10 mouse cellular contexts compared by ENCODE assay signal in the genomic region with DNA sequence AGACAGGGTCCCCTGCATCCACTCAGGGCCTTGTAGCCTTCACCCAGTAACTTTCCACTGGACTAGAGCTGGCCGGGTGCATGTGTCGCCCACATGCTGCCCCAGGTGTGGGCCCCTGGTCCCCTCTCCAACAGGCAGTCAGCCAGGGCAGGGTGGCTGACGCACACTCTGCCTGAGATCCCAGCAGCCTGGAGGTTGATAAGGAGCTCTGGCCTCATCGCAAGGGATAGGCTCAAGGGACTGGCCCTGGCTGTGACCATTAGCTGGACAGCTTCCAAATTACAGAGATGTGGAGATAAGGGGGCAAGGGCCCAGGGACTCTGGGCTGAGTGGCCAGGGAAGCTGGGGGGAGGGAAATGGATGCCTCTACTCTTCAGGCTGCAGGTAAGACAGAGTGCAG. TPM values are rescaled to one million over a fixed set of nuclear protein-coding genes. Genes with fewer than 3 reads are reported as not detected.
DNase-seq lines count a peak whose midpoint lies in the region; ATAC-seq lines count a peak whose summit lies in the region.
"Had no signal": no experiment of that assay in that cellular context is flagged by ENCODE, and none has a peak within 500 bp of the region (broad histone marks: within the 10 kb centered on the region; RNA-seq: fewer than 3 reads in every experiment).

No protein-coding gene starts in this region.

- DNase-seq in testis, postnatal 14 days (ENCODE audit: low spot score) = peak; percentile 61
- no peak for DNase-seq in testis, postnatal 10 days (ENCODE audit: low spot score)
- no peak for DNase-seq in thymus, postnatal 25 days
- DNase-seq in retina, embryonic 14.5 days (ENCODE audit: low spot score) = no peak
- no peak for DNase-seq in layer of hippocampus, adult 9-10 months (ENCODE audit: low spot score)

- no peak overlapping the region for H3K4me3 ChIP-seq in kidney, embryonic 14.5 days (ENCODE audit: low read length)
- H3K4me3 ChIP-seq in stomach, embryonic 14.5 days (ENCODE audit: low read depth, low read length) = no peak overlapping the region
- H3K4me3 ChIP-seq: embryonic facial prominence, embryonic 13.5 days had no signal

- peak overlapping the region; percentile 31; the same call in 1 of the 2 replicates for H3K27ac ChIP-seq in kidney, embryonic 14.5 days (ENCODE audit: low read depth, low read length)
- no peak overlapping the region for H3K27ac ChIP-seq in stomach, embryonic 14.5 days (ENCODE audit: low read length)
- H3K27ac ChIP-seq: embryonic facial prominence, embryonic 13.5 days had no signal

- H3K27me3 ChIP-seq in kidney, embryonic 14.5 days (ENCODE audit: control insufficient read depth, insufficient read depth, low read length) = no peaks in the 10 kb centered on the region
- no peaks in the 10 kb centered on the region for H3K27me3 ChIP-seq in stomach, embryonic 14.5 days (ENCODE audit: control insufficient read depth, insufficient read depth, low read length)

- H3K4me1 ChIP-seq in kidney, embryonic 14.5 days (ENCODE audit: control insufficient read depth, insufficient read depth, low read length) = peaks cover 48% of the 10 kb centered on the region
- H3K4me1 ChIP-seq in stomach, embryonic 14.5 days (ENCODE audit: control insufficient read depth, insufficient read depth, low read length) = peaks cover 16% of the 10 kb centered on the region

- H3K4me2 ChIP-seq in kidney, embryonic 14.5 days (replicated peaks; ENCODE audit: low read depth, low read length) = no peak overlapping the region
- H3K4me2 ChIP-seq in stomach, embryonic 14.5 days (replicated peaks; ENCODE audit: low read depth, low read length) = no peak overlapping the region
- H3K4me2 ChIP-seq: embryonic facial prominence, embryonic 13.5 days had no signal

- no peak overlapping the region for H3K9ac ChIP-seq in kidney, embryonic 14.5 days (ENCODE audit: low read depth, low read length)
- H3K9ac ChIP-seq in stomach, embryonic 14.5 days (replicated peaks; ENCODE audit: low read depth, low read length) = no peak overlapping the region
- H3K9ac ChIP-seq: embryonic facial prominence, embryonic 13.5 days had no signal

- H3K9me3 ChIP-seq in kidney, embryonic 14.5 days (ENCODE audit: control insufficient read depth, low read length) = no peaks in the 10 kb centered on the region
- no peaks in the 10 kb centered on the region for H3K9me3 ChIP-seq in stomach, embryonic 14.5 days (ENCODE audit: control insufficient read depth, low read depth, low read length)
- H3K9me3 ChIP-seq: embryonic facial prominence, embryonic 13.5 days had no signal

- 49% methylated on average over 4 of the region's 4 CpGs for WGBS in kidney, embryonic 14.5 days
- WGBS in stomach, embryonic 14.5 days = 54% methylated on average over 4 of the region's 4 CpGs

- peak; percentile 32; the same call in 1 of the 2 replicates for ATAC-seq in erythroblast, adult 5-6 weeks (replicated peaks; ENCODE audit: low FRiP score, poor library complexity, severe bottlenecking)
- ATAC-seq in kidney, embryonic 14.5 days (ENCODE audit: low FRiP score, low TSS enrichment) = 0 out of 2 replicates have a peak, but pooled peaks have one; percentile 9
- ATAC-seq in stomach, embryonic 14.5 days (ENCODE audit: insufficient number of reproducible peaks, insufficient read depth, low FRiP score, low read depth) = 0 out of 2 replicates have a peak, but pooled peaks have one; percentile 48

- no peaks in the 10 kb centered on the region for H3K36me3 ChIP-seq in kidney, embryonic 14.5 days (ENCODE audit: control insufficient read depth, insufficient read depth, low read length)
- H3K36me3 ChIP-seq in stomach, embryonic 14.5 days (ENCODE audit: control insufficient read depth, insufficient read depth, low read length) = no peaks in the 10 kb centered on the region
- H3K36me3 ChIP-seq: embryonic facial prominence, embryonic 13.5 days had no signal

RNA-seq across cellular contexts. Expression of a gene that starts 24.3 kb away (rescaled TPM):
- total RNA-seq in erythroblast, adult 5-6 weeks (2015; ENCODE audit: low replicate concordance) = not detected in 2 replicates
- total RNA-seq in erythroblast, adult 5-6 weeks (2017; ENCODE audit: low replicate concordance) = 0.98 and 2.1 TPM in 2 replicates
- polyA plus RNA-seq in kidney, embryonic 14.5 days (2014; fragmentation: Nextera tagmentation; extraction: Ambion mirVana) = 13.2 and 16.9 TPM in 2 replicates
- polyA plus RNA-seq in stomach, embryonic 14.5 days (2014; fragmentation: Nextera tagmentation; extraction: Ambion mirVana) = 12.9 and 16.7 TPM in 2 replicates

RNA-seq across cellular contexts. Expression of a gene that starts 29.2 kb away (rescaled TPM):
- not detected in 2 replicates for total RNA-seq in erythroblast, adult 5-6 weeks (2015; ENCODE audit: low replicate concordance)
- total RNA-seq in erythroblast, adult 5-6 weeks (2017; ENCODE audit: low replicate concordance) = 0.09 and 0.14 TPM in 2 replicates
- not detected in 2 replicates for polyA plus RNA-seq in kidney, embryonic 14.5 days (2014; fragmentation: Nextera tagmentation; extraction: Ambion mirVana)
- polyA plus RNA-seq in stomach, embryonic 14.5 days (2014; fragmentation: Nextera tagmentation; extraction: Ambion mirVana) = 0.29 and 0.42 TPM in 2 replicates
- total RNA-seq: hematopoietic stem cell, adult 5-6 weeks had no signal

RNA-seq across cellular contexts. Expression of a gene that starts 41.2 kb away (rescaled TPM):
- 1.5 TPM in 1 of 2 replicates, not detected in the other for total RNA-seq in erythroblast, adult 5-6 weeks (2015; ENCODE audit: low replicate concordance)
- not detected in 2 replicates for total RNA-seq in erythroblast, adult 5-6 weeks (2017; ENCODE audit: low replicate concordance)
- polyA plus RNA-seq in kidney, embryonic 14.5 days (2014; fragmentation: Nextera tagmentation; extraction: Ambion mirVana) = 9.3 and 11.8 TPM in 2 replicates
- polyA plus RNA-seq in stomach, embryonic 14.5 days (2014; fragmentation: Nextera tagmentation; extraction: Ambion mirVana) = 8.9 and 9.3 TPM in 2 replicates
